Mouse (Mus musculus) cerebellum, postnatal 36 days (tissue): ENCODE measurements around the gene Fbxw11.
A peak's percentile ranks its signal among the peaks of the same experiment; 100 is the strongest.
"Not testable (repeated sequence)": the region's sequence is repeated elsewhere in the genome, so short reads cannot be mapped to it uniquely, and the experiment has no call there.

ENCODE experiments used
- DNase-seq, 2 experiments: peaks; one replicate each; pipeline ENCODE4 v3.0.0; 2021 to 2022; ENCODE audit warnings: mixed read lengths in 2 of 2

Fbxw11 gene

DNA sequence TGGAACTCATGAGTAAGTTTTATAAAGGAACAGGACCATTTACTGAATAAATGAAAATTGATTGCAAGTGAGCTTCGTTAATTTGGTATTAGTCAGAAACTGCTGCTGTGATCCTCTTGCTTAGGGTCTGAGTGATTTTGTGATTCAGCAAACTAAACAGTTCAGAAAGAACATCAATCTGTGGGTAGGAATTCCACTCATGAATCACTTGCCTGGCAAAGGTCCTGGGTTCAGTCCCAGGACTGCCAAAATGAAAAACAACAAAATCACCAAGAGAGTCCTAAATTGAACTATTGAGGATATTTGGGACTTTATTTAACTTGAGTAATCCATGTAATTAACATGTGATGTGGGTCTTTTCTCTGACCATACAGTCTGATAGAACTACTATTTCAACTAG is 35.3 kb downstream of the Fbxw11 start:
- no peak for DNase-seq

- not testable (repeated sequence) for DNase-seq
These were observed 36.6 kb downstream of the Fbxw11 start for GRCm38 (mm10) chr11:32679091-32679490.

- peak; percentile 64 to 67 for DNase-seq
These were observed 37.5 kb downstream of the Fbxw11 start for GRCm38 (mm10) chr11:32680014-32680413.

GRCm38 (mm10) chr11:32681192-32681795 is 38.8 kb downstream of the Fbxw11 start:
- DNase-seq = no peak

- no peak for DNase-seq
These were observed 40.0 kb downstream of the Fbxw11 start for GRCm38 (mm10) chr11:32682335-32683102.

GRCm38 (mm10) chr11:32684690-32685254 is 42.2 kb downstream of the Fbxw11 start:
- DNase-seq = no peak

GRCm38 (mm10) chr11:32688245-32688855 is 45.8 kb downstream of the Fbxw11 start:
- no peak for DNase-seq

DNA sequence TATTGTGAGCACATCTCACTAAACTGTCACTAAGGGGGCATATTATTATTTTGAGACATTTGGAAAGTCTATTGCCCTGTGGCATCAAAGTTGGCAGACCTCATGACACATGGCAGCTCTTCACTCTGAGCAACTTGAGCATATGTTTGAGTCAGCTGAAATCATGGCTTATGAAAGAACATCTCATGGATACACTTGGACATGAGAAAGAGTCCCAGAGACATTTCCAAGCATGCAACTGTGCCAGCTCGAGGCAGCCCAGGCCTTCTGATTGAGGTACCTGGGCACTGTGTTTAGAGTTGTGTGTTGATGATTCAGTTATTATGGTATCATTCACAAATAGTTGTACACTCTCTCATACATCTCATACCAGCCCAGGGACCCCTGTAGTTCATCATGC is 47.0 kb downstream of the Fbxw11 start:
- DNase-seq = no peak

DNA sequence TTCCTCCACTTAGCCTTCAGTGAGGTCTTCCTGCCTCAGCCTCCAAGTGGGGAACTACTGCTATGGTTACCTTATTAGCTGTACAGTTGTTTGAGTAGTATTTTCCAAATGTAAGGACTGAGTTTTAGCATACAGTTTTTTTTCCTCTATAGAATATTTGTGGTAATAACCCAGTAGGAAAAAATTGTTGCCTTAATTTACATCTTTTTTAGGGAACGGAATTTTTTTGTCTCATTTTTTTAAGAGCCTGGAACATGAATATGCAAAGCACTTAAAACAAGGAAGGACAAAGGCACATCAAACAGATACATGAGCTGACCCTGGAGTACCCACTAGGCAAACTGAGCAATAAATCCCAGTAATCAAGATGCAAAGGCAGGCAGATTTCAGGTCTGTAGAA is 50.3 kb downstream of the Fbxw11 start:
- DNase-seq = no peak

DNA sequence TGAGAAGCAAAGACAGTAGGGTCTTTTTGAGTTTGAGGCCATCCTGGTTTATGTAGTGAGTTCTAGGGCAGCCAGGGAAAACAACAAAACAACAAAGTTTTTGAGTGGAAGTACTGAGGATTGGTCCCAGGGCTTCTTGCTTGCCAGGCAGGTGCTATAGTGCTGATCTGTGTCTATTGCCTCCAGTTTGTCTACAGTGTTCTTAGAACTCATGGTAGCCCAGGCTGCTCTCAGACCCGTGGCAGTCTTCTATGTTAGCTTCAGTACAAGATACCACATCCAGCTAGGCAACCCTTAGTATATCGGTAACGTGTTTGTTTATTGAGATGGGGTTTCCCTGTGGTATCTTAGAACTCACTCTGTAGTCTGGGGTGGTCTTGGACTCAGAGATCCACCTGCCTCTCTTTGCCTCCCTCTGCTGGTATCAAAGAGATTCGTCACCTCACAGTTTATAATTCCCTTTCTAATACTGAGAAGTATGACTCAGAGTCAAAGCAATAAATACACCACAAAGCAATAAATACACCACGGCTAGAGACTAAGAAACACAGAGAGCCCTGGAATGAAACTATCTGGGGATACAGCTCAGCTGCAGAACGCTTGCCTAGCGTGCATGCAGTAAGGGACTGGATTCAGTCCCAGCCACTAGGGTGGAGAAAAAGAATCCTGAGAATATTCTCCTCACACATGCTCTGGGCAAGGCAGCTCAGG is 51.1 kb downstream of the Fbxw11 start:
- DNase-seq = no peak

DNA sequence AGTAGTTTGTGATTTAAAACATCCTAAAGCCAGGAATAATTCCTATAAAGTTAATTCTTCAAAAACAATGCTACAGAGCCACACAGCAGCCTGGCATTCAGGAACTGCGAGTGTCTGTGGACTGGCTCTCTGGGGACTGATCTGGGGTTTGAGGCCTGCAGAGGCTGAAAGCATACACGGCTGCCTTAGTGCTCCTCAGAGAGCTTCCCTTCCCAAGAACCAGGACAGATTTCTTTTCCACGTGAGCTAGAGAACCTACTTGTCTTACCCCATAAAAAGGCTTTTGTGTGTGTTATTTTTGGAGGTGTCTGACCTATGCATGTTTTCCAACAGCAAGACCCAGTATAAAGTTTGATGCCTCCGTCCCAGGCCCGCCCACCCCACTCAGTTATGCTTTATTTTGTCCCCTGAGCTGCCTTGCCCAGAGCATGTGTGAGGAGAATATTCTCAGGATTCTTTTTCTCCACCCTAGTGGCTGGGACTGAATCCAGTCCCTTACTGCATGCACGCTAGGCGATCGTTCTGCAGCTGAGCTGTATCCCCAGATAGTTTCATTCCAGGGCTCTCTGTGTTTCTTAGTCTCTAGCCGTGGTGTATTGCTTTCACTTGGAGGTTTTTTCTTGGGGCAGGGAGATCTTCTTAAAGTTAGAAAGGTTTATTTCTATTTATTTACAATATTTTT is 51.9 kb downstream of the Fbxw11 start:
- not testable (repeated sequence) for DNase-seq

DNA sequence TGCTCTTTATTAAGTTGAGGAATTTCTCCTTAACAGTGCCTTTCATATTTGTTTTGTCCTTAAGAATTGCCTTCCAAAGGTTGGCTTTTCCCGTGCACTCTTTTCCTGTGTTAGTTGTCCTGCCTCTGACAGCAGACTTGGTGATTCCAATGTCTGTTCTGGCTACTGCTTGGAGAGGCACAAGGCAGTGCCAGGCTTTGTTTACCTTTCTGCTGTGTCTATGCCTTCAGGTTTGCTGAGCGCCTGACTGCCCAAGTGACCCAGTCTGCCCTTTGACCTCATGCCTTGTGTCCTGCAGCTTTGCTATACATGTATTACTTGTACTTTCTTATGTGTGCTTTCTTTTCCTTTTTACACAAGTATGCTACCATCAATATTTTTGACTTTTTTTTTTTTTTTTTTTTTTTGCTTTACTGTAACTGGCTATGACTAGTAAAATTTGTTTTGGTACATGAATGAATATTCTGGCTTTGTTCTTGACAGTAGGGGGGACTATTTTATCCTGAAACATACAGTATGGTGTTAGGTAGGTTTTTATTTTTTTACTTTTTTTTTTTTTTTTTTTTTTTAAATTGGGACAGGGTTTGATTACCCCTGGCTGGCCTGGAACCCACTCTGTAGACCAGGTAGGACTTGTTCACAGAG is 54.0 kb downstream of the Fbxw11 start:
- no peak for DNase-seq

DNA sequence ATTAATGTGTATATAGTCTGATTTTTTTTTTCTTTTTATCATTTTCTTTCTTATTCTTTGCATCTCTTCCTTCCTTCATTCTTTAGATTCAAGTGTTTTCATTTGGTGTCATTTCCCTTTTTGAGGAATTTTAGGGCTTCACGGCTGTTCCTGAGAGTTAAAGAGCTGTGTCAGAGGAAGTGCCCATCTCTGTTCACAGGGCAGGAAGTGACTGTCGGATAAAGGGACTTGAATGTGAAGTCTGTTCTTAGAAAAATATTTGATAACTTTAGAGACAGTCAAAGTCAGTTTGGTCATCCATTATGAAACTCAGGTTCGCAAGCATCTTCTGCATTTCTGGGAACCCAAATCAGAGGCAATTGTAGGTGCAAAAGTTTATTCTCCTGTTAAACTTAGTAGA is 55.2 kb downstream of the Fbxw11 start:
- no peak for DNase-seq

DNA sequence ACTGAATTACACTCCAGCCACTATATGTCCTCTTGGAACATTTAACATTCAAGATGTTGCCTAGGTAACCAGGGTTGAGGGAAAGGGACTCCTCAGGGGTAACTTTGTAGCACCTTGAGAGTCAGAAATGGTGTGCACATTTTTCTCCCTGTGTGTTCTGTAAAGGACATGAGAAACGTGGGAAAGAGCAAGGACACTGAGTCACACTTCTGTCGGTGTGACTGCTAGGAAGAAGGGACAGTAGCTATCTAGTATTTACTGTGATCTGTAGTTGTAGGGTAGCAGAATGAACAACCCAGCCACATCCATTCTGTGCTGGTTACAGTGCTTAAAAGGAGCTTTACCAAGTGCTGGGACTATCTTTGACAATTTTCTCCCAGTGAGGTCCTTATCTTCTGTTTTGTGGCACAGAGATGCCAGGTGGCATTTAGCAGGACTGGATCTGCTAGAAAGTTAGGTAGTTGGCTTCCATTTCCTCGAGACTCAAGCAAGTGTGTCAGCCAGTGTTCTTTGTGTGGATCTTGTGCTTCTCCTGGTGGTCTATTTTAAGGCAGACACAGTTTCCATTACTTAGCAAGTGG is 57.5 kb downstream of the Fbxw11 start:
- no peak for DNase-seq

DNA sequence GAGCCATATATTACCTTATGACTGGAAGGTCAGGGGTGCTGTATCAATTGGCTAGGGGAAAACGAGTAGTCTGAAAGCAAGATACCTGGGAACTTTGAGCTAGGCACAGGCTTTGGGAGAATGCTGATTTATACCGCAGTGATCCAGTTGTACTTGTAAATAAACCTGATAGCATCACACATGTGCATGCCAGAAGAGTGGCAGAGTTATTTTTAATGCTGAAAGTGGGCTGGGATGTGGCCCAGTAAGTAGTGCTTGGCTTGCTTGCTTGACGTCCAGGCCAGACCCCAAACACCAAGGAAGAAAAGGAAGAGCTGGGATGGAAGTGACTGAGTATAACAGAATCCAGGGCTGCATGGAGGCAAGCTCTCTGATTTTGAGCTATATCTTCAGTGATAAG is 59.0 kb downstream of the Fbxw11 start:
- no peak for DNase-seq

DNA sequence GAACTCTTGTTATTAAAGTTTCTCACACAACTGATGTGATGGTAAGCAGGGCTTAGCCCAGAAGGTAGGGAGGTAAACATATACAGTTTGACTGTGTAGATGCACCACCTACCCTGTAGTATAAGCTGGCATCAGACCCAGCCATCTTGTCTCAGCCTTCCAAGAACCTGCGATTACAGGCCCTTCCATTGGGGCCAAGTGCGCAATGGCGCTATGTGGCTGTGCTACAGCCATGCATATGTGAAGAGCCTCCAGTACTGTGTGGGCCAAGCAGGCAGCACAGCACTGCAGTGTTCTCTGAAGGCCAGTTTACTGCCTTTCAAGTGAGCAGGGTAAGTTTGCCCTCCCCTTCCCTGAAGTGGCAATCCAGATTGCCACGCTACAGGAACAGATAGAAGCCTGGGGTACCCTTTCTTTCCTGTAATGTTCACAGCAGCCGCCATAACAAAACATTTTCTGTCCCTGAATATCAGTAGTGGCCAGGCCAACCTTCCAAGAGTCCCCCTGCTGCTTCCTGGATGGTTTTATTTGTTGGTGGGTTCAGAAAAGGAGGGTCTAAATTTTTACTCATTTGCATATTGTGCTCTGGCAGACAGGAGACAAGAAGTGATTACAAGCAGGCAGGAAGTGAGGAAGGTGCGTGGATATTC is 61.8 kb downstream of the Fbxw11 start:
- no peak for DNase-seq

DNA sequence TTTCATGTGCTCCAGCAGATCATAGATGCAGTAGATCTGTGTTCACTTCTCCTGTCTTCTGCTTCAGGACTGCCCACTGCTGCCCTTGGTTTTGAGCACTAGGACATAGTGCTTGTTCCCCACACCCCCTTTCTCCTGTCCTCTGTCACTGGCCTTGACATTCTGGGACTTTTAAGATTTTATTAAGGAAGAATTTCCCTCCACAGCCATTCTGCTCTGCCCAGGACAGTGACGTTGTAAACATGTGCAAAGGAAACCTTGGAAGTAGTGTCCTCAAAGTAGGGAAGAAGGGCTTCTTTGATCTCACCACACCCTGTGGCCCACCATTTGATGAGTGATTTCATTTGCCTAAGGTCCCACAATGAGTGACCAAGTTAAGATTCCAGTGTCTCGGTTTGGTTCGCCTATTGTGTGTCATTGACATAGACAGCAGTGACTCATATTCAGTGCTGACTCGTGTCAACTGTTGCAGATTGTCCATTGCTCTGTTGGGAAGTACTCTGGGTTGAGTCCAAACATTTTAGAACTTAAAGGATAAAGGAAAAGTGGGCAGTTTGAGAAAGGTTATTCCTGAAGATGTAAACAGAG is 64.0 kb downstream of the Fbxw11 start:
- DNase-seq = no peak

GRCm38 (mm10) chr11:32707481-32707880 is 65.0 kb downstream of the Fbxw11 start:
- DNase-seq = no peak

GRCm38 (mm10) chr11:32708739-32709501 is 66.4 kb downstream of the Fbxw11 start:
- no peak for DNase-seq

GRCm38 (mm10) chr11:32709563-32709962 is 67.0 kb downstream of the Fbxw11 start:
- DNase-seq = peak; percentile 53 to 77
